Mouse (Mus musculus): ENCODE data around the gene Atp8b5.

Atp8b5 gene

DNA sequence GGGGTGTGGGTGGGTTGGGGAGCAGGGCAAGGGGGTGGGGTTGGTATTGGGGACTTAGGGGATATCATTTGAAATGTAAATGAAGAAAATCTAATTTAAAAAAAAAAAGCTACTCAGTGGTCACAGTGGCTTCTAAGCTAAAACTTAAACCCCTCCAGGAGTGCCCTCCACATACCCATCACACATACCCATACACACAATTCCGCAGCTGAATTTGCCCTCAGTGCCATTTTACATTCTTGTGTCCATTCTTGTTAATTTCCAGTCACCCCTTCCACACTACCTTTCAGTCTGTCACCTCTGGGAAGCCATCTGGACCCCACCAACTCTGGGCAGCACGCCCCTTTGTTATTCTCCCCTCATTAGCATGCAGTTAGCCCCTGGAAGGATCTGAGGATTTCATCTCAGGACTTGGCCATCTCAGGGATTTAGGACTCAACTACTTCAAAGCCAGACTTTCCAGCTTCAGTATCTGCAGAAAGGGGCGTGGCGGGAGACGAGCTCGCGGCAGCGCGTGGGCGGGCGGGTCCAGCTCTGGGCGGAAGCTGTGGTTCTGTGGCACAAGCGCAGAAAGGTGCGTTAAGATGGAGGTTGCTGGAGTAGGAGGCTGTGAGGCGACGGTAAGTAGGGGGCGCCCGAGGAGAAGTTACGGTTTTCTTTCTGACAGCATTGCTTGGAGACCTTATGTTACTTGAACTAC, at the start of gene Atp8b5:
Gene Atp8b5, plus strand, starts transcription at position 537 of the 700 bp plus-strand sequence.
- DNase-seq (ENCODE audit: low spot score in 2 of 2) = peak; percentile 92

DNA sequence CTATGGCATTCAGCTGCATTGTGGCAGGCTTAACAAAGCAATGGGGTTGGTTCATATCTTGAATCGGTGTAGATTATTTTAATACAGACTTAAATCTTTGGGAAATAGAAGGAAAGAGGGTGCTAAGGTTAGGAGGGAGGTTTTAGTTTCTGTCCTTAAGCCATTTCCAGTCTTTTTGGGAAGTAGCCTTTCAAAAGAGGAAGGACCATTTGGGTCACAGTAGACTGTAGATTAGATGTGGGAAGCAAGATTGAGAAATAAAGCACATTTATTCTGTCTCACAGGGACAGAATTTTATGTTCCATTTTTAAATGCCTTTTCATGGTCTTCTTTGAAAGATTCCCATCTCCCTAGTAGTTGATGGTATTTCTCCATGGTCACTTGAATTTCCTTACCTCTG, 49.0 kb upstream of the Atp8b5 start:
- no peak for DNase-seq (ENCODE audit: low spot score in 2 of 2)

DNA sequence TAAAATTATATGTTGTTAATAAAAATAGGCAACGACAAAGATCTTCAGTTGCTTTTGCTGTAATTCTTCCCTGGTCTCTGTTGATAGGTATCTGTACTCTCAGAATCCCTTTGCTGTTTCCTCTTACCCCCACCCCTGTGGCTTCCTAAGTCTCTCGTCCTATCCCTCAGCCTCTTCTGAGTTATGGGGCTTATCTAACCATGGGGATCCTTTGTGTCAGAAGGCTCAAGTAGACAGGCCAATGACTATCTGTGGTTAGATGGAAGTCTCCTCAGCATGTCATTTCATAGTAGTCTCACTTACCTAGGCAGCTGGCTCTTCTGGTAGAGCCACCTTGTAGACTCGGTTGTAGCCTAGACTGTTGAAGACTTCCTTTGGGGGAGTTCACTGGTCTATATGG, 35.1 kb upstream of the Atp8b5 start:
- no peak for DNase-seq (ENCODE audit: low spot score in 2 of 2)

DNA sequence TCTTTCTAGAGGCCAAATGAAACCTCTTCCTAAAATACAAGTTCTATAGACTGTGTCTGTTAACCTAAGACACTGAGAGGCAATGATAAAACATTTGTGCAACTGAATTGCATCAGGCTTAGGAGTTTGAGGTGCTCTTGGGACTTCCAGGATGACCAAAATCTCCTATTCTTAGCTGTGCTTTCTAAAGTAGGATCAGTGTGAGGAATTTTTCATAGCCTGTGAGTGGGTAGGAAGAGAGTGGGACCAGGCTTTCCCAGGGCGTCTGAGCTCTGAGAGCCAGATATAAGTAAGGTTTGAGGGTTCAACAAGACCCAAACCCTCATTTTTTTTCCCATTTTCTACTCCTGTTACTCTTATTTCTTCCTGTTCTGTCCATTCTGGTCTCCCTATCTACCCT, 34.0 kb upstream of the Atp8b5 start:
- DNase-seq (ENCODE audit: low spot score in 2 of 2) = no peak

DNA sequence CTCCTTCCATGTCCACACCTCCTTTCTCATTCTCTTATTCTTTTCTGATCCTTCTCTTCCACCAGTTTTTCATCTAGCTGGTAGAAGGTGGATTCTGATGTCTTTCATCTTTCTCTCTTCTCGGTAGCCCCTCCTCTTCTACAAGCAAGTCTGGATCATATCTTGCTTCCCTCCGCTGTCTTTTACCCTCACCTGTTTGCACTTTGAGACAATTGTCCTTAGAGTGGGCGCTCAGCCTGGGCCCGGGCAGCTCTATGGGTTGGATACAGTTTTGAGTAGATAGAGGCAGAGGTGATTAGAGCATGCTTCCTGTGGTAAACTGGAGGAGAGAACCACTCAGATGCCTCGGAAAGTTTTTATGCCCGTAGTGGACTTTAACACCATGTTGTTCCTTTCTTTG, 33.5 kb upstream of the Atp8b5 start:
- no peak for DNase-seq (ENCODE audit: low spot score in 2 of 2)

DNA sequence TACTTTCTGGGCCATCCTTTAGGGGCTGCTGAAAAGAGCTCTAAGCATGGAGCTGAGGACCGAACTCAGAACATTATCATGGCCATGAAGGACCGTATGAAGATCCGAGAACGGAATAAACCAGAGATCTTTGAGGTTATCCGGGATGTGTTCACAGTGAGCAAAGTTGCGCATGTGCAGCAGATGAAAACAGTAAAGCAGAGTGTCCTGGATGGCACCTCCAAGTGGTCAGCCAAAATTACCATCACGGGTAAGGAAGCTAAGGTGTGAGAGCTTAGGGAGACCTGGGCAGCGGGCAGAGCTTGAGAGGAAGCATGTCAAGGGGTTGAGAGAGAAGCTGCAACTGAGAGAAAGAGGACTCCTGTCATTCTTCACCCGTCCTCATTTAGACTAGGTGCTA, 30.1 kb upstream of the Atp8b5 start:
- DNase-seq (ENCODE audit: low spot score in 2 of 2) = no peak

DNA sequence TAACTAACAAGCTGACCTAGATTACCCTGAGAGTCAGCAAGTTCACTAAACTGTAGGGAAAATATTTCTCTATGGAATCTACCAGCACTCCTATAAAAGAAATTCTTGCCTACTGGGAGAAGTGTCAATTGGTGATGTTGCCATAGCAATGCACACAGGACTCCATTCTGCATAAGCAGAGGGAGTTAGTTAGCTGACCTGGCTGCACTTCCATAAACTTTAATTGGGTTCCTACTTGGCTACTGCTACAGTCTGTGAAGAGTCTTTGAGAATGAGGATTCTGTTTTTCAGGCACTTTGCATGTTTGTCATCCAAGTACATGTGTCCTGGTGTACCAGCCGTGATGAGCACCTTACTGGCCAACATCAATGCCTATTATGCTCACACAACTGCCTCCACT, 26.2 kb upstream of the Atp8b5 start:
- no peak for DNase-seq (ENCODE audit: low spot score in 2 of 2)

DNA sequence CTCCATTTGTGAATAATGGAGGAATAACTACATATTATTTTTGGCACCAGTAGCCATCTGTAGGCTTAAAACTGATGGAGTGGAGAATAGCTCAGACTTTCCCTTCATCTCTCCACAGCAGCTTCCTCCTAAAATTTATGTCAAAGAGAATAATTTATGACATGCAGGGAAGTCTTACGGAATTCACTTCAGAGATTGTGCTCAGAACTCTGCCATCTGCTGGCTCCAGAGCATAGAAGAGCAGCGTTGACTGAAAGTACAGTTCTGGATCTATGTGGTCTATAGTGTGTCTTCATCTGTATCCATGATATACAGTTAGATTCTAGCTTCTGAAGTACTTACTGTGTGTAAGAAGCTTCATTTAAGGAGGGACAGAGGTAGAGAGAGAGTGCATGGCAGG, 22.9 kb upstream of the Atp8b5 start:
- DNase-seq (ENCODE audit: low spot score in 2 of 2) = peak; percentile 58 to 60

DNA sequence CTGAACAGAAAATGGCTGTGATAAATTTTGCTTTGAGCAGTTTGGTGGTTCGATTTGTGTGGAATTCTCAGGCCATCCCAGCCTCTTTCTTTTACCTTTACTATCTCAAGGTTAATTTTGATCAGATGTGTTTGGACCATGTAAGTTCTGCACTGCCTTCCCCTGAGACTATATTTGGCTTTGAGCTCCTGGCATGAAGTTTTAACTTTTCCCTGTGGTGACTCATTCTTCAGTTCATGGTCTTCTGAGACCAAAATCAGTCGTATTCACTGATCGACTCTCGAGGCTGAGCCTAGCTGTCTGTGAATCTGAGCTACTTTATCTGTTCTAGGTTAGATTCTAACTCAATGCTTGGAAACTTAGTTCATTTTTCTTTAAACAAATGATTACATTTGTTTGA, 21.2 kb upstream of the Atp8b5 start:
- no peak for DNase-seq (ENCODE audit: low spot score in 2 of 2)

DNA sequence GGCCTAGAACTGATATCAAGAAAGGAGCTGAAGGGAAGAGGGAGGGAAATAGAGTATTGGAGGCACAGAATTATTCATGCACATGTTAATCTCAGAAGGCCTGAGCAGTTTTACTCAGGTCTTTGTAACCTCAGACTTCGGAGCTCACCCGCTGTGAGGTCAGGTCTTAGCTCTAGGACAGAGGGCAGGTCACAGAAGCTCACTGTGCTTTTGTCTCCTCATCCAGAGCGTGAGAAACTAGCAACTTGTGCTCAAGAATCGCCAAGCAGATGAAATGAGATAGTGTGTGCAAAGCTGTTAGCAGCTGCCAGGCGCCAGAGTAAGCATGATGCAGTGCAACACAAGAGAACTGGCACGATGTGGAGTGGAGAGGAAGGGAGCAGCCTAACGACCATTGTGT, 18.9 kb upstream of the Atp8b5 start:
- DNase-seq (ENCODE audit: low spot score in 2 of 2) = no peak

DNA sequence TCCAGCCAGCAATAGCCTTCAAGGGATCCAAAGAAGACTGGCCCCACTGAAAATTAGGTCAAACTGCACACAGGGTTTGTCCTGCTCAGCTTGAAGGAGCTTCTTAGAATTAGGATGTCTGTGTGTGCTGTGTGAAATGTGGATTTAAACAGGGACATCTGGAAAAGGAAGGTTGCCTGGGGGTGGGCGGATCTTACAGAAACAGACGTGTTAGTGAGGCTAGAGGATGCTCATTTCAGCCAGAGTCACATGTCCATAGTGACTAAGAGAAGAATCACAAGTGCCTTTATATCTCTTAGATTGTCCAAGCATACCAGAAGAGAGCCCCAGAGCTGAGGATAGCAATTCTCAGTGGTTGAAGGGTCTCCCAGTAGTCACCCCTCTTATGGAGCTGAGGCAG, 18.1 kb upstream of the Atp8b5 start:
- no peak for DNase-seq (ENCODE audit: low spot score in 2 of 2)

DNA sequence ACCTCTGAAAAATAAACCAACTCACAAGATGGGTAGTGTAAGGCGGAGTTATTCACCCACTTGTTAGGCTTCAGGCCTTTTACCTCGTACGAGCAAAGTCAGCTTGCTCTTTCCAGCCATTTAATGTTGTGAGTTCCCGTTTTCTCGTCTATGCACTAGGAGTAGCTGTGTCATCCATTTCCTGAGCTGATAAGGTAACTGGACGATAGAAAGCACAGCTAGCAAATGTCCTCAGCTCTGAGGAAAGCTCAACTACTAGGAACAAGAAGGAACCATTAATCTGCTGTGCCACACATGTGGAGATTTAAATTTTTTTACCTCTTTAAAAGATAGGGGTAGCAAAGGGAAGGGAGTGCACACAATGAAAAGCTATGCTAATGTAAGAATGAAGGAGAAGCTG, 15.7 kb upstream of the Atp8b5 start:
- no peak for DNase-seq (ENCODE audit: low spot score in 2 of 2)

DNA sequence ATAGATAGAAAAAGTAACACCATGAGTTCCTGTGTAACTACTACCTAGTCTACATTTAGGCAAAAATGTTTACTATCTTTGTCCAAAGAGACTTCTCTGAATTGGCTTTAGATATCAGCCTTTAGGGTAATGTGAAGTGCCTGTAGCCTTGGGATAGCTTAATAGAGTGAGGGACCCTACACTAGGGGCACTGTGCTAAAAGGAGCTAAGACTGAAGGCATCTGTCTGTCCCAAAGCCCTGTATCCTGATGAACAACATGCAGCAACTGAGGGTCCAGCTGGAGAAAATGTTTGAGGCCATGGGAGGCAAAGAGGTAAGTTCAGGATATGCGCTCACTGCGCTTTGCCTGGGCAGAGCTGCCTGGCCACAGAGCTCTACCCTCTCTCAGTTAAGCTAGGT, 9.9 kb upstream of the Atp8b5 start:
- no peak for DNase-seq (ENCODE audit: low spot score in 2 of 2)

DNA sequence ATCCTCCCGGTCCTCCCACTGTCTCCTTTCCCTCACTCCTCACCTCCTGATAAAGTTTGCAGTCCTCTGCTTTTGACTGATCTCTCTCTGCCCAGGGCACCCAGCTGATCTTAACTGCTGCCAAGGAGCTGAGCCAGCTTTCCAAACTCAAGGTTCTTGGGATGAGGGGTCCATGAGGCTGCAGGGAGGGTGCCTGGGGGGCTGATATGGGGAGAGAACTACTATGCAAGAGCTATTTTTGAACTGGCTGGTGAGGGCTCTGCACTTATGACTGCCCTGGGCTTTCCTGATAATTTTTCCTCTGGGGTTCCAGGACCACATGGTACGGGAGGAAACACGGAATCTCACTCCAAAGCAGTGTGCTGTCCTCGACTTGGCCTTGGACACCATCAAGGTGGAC, 8.4 kb upstream of the Atp8b5 start:
- no peak for DNase-seq (ENCODE audit: low spot score in 2 of 2)

DNA sequence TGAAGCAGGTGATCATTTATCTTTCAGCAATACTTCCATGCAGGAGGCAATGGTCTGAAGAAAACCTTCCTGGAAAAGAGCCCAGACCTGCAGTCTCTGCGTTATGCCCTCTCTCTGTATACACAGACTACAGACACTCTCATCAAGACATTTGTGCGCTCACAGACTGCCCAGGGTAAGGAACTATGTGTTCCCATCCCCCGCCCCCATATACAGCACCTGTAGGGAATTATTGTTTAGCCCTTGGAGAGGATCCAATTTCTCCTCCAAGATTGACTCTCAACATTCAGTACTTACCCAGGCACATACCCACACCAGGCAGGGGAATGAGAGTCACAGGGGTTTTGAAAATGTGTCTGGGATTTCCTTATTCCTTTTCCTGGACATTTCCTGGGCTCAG, 7.5 kb upstream of the Atp8b5 start:
- DNase-seq (ENCODE audit: low spot score in 2 of 2) = no peak

DNA sequence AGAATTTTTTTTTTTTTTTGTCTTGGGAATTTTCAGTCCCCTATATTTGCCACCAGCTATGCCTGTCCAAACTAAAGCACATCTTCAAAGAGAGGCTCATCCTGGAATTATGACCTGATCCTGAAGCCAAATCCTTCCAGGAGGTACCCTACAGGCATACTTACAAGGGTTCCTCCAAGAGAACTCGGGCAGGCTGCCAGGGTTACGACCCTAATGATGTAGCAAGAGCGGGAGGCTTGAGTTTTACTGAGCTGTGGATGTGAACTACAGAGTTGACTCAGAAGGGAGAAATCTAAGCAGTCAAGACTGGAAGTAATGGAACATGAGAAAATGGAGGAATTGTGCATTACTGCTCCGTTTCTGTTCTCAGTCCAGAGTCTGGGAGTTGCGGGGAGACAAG, 6.9 kb upstream of the Atp8b5 start:
- DNase-seq (ENCODE audit: low spot score in 2 of 2) = no peak

DNA sequence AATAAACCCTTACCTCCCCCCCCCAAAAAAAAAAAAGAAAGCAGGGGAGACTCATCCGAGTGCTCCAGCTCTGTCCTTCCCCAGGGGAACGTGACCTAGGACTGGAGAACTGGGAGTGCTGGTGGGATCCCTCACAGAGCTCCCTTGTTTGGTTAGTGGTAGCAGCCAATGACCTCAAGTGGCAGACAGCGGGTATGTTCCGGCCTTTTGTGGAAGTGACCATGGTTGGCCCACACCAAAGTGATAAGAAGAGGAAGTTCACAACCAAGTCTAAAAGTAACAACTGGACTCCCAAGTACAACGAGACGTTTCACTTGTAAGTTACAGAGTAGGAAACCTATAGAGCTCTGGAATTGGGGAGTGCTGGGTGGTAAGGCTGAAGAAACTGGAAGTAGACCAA, 4.1 kb upstream of the Atp8b5 start:
- DNase-seq (ENCODE audit: low spot score in 2 of 2) = peak; percentile 29 to 44

DNA sequence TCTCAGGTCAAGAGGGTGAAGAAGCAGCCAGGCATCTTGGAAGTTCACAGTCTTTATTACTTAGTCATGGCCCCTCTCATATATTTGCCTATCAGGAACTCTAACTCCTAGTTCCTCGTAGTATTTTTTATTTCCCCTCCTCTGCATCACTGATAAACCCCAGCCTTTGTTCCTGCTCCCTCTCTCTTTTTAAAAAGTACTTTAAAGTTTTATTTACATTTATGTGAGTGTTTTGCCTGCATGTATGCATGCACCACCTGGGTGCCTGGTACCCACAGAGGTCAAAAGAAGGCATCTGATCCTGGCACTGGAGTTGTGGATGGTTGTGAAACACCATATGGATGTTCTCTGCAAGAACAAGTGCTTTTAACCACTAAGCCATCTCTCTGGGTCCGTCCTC, 813 bp upstream of the Atp8b5 start:
- no peak for DNase-seq (ENCODE audit: low spot score in 2 of 2)

DNA sequence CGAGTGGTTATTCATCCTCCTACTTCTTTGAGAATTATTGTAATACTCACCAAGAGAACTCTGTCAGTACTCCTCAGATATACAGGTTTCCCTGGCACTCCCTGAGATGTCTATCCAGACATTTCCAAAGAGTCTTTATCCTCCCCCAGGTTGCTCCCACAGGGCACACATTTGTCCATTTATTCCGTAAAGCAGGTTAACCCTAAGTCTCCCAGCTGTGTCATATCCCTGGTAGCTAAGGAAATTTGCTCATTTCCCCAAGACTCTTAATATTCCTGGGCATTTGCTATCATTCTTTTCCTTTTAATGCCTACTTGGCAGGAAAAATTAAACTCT, 332 bp downstream of the Atp8b5 start:
- DNase-seq (ENCODE audit: low spot score in 2 of 2) = no peak

DNA sequence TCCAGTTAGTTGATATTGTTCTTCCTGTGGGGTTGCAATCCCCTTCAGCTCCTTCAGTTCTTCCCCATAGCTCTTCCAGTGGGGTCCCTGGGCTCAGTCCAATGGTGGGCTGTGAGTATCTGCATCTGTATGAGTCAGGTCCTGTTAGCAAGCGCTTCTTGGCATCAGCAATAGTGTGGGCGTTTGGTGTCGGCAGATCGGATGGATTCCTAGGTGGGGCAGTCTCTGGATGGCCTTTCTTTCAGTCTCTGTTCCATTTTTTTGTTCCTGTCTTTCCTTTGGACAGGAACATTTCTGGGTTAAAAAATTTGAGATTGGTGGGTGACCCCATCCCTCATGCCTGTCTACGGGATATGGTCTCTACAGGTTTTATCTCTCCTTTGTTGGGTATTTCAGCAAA, 18.5 kb downstream of the Atp8b5 start:
- no peak for DNase-seq (ENCODE audit: low spot score in 2 of 2)

DNA sequence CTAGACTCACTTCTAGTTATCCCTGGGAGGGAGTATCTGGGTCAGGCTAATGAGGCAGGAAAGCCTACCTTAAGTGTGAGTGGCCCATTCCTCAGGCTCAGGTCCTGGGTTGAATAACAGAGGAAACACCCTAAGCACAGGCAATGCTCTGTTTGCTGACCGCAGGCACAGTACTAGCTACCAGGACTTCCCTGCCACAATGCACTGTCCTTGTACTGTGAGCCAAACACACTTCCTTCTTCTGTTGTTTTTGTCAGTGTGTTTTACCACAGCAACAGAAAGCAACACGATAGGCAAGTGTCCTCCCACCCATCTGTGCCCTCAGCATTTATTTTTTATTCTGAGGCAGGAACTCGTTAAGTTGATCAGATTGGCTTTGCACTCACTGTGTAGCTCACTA, 20.3 kb downstream of the Atp8b5 start:
- no peak for DNase-seq (ENCODE audit: low spot score in 2 of 2)

DNA sequence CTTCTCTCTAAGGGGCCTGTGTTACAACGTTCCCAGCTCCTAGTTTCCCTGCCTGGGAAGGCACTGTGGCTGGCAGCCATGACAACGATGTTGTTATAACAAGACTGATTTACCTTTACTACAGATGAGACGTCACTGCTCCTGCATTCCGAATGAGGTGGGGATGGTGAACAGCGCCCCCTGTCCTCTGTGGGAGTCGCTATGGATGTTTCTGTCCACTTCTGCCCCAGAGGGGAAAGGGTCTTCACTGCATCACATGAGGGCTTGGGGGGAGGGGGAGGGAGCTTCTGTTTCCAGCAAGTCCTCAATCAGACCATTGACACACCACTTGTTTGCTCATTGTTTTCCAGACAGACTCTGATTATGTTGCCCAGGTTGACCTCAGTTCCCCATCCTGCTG, 27.0 kb downstream of the Atp8b5 start:
- DNase-seq (ENCODE audit: low spot score in 2 of 2) = no peak

DNA sequence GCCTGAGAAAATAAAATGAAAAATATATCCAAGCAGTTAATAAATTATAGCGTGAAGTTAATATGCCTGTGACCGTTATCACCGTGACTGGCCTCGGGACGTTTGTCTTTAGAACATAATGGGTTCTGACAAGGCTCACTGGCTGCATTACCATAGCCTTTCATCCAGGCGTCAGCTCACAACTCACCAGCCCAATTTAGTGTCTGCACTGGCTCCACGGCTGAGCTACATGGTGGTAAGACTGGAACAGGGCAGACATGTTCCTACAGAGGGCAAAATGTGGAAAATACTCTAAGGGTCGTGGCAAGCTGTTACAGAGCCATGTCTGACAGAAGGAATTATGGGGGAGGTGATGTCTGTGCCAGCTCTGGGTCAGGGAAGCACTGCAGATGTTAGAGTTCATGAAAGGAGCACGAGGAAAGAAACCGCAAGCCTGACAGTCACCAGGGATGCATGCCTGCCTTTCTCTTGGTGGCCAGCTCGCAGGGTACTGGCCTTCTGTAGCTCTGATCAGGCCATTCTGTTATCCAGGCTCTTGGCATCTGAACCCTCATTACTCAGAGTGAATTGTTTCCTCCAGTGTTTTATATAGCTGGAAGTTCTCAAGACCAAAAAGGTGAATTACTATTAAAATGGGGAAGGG, 42.9 kb downstream of the Atp8b5 start:
- DNase-seq (ENCODE audit: low spot score in 2 of 2) = no peak

DNA sequence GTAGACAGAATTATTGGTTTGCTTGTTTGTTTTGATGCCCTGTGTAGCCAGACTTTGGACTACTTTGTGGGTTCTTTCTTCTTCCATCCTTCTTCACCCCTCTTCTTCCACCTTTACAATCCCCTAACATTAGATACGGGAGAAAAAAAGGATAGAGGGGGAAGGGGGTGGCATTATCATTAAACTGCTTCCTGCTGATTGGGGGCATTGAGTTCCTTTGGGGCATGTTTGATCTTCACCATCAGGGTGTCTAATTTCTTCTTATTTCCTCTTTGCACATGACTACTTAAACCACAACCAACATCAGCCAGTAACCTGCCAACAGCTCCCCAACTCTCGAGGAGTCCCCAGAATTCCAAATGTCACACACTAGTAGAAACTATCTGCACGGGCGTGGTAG, 54.6 kb downstream of the Atp8b5 start:
- DNase-seq (ENCODE audit: low spot score in 2 of 2) = no peak
